Mouse (Mus musculus) G1E (cell line): Measurements from ENCODE around the gene Ccdc77.

Source experiments
- CTCF ChIP-seq: IDR thresholded peaks from 2 replicates; pipeline ENCODE4 v1.5.1; 2012; ENCODE audit warnings: low read depth, low read length, inconsistent platforms, mixed read lengths
- POLR2AphosphoS5 ChIP-seq: IDR thresholded peaks from 2 replicates; pipeline ENCODE4 v1.6.1; 2012; ENCODE audit warnings: low read depth, low read length, inconsistent platforms; ENCODE audit not compliant: insufficient replicate concordance

DNA sequence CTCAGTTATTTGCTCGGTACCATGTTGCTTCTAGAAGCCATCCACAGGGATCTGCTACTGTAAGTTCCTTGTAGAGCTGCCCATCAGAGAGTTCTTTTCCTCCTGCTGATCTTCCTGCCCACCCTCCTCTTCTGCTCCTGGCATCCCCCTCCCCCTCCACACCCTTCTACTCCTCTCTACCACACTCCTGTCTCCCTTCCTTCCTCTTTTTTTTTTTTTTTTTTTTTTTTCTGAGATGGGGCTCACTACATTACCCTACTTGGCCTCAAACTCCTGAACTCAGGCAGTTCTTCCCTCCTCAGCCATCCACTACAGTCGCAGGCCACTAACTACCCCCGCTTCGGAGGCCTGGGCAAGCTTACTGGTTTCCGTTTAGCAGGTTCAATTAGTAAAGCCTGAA, 51.7 kb downstream of the Ccdc77 start:
- TF ChIP-seq CTCF, result no peak
- TF ChIP-seq POLR2AphosphoS5, result no peak
